In the genomic region with DNA sequence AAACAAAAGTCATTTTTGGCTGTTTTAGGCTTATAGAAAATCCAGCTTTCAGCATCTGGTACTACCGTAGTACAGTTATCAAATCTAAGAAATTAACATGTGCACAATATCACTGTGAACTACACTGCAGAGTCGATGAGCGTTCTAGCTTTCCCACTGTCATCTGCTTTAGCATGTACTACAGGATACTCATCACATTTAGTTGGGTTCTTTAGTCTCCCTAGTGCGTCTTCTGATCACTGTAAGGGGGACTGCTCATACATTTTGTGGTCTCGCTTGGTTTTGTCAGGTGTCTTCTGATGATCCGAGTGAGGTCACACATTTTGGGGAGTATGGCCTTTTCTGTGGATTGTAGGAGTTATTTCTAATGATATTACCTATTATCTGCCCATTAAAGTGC, we compare ENCODE assay signal across 25 mouse cellular contexts. TPM values are rescaled to one million over a fixed set of nuclear protein-coding genes. Genes with fewer than 3 reads are reported as not detected.
DNase-seq lines count a peak whose midpoint lies in the region; ATAC-seq and TF ChIP-seq lines count a peak whose summit lies in the region.
"Had no signal": no experiment of that assay in that cellular context is flagged by ENCODE, and none has a peak within 500 bp of the region (broad histone marks: within the 10 kb centered on the region; RNA-seq: fewer than 3 reads in every experiment).

No protein-coding gene starts in this region.

- no peak for DNase-seq in heart, postnatal 25 days (ENCODE audit: low spot score)
- no peak for DNase-seq in adrenal gland, postnatal 10 days
- DNase-seq in kidney, postnatal 10 days, result no peak
- DNase-seq in layer of hippocampus, adult 11-12 months (ENCODE audit: low spot score), result no peak
- DNase-seq: cerebellum, adult 2 months; forebrain, postnatal 0 days; gastrocnemius, postnatal 36 days; heart, postnatal 10 days; kidney, adult 18-20 months; lung, adult 2 months; lung, postnatal 36 days; right cerebral cortex, adult 18-20 months; right cerebral cortex, postnatal 4 days; thymus, adult 2 months; thymus, postnatal 4 days had no signal

- no peaks in the 10 kb centered on the region for H3K27me3 ChIP-seq in heart, embryonic 13.5 days (replicated peaks)
- no peaks in the 10 kb centered on the region for H3K27me3 ChIP-seq in liver, embryonic 15.5 days
- H3K27me3 ChIP-seq: limb, embryonic 12.5 days; neural tube, embryonic 15.5 days had no signal

- H3K27ac ChIP-seq in heart, embryonic 13.5 days (replicated peaks), result no peak overlapping the region; the same call in 1 of the 2 replicates
- peak overlapping the region; percentile 56; the same call in 1 of the 2 replicates for H3K27ac ChIP-seq in bone marrow, adult 2 months (ENCODE audit: control insufficient read depth, insufficient read depth, low read depth, low read length, poor library complexity)
- H3K27ac ChIP-seq in liver, embryonic 15.5 days (replicated peaks), result peak overlapping the region; percentile 98
- H3K27ac ChIP-seq: forebrain, embryonic 10.5 days; hindbrain, postnatal 0 days; limb, embryonic 12.5 days; neural tube, embryonic 15.5 days had no signal

- H3K9ac ChIP-seq in heart, embryonic 13.5 days, result no peak overlapping the region
- peak overlapping the region; percentile 55 for H3K9ac ChIP-seq in liver, embryonic 15.5 days
- H3K9ac ChIP-seq: forebrain, postnatal 0 days; limb, embryonic 12.5 days; neural tube, embryonic 15.5 days had no signal

- H3K4me1 ChIP-seq in heart, embryonic 13.5 days, result peaks cover 4% of the 10 kb centered on the region; the same call in 1 of the 2 replicates
- no peaks in the 10 kb centered on the region; the same call in 1 of the 2 replicates for H3K4me1 ChIP-seq in bone marrow, adult 2 months (ENCODE audit: control insufficient read depth, insufficient read depth, low read length)
- peaks cover 46% of the 10 kb centered on the region for H3K4me1 ChIP-seq in liver, embryonic 15.5 days (replicated peaks)
- H3K4me1 ChIP-seq: forebrain, embryonic 10.5 days; limb, embryonic 12.5 days; neural tube, embryonic 15.5 days had no signal

- TF ChIP-seq POLR2A in bone marrow, adult 2 months (IDR thresholded peaks at IDR 0.05; ENCODE audit: borderline replicate concordance, control insufficient read depth, low read depth, low read length), result no peak

- no peak overlapping the region for H3K4me3 ChIP-seq in heart, embryonic 13.5 days
- no peak overlapping the region for H3K4me3 ChIP-seq in bone marrow, adult 2 months (replicated peaks; ENCODE audit: control insufficient read depth, low read depth, low read length)
- peak overlapping the region; percentile 34 for H3K4me3 ChIP-seq in liver, embryonic 15.5 days (replicated peaks)
- H3K4me3 ChIP-seq: forebrain, embryonic 10.5 days; limb, embryonic 12.5 days; neural tube, embryonic 15.5 days had no signal

- ATAC-seq in heart, embryonic 13.5 days (ENCODE audit: extremely low read depth, insufficient number of reproducible peaks, low FRiP score, low TSS enrichment), result no peak
- ATAC-seq in erythroid progenitor cell, adult 5-6 weeks (replicated peaks; ENCODE audit: low FRiP score, poor library complexity, severe bottlenecking), result peak; percentile 59
- ATAC-seq in liver, embryonic 15.5 days (ENCODE audit: insufficient read depth), result peak; percentile 74
- ATAC-seq: CD4-positive, CD25-positive, alpha-beta regulatory T cell, adult 4 months; forebrain, postnatal 0 days; hindbrain, postnatal 0 days had no signal

- peak overlapping the region; percentile 28; the same call in 1 of the 2 replicates for H3K4me2 ChIP-seq in heart, embryonic 13.5 days
- H3K4me2 ChIP-seq in liver, embryonic 15.5 days, result peak overlapping the region; percentile 73
- H3K4me2 ChIP-seq: limb, embryonic 12.5 days; midbrain, embryonic 11.5 days; neural tube, embryonic 15.5 days had no signal

- intact Hi-C loops in heart, postnatal 25 days (cut with DNase I), result no loop called here

- no peaks in the 10 kb centered on the region for H3K9me3 ChIP-seq in heart, embryonic 13.5 days
- H3K9me3 ChIP-seq in liver, embryonic 15.5 days (replicated peaks), result no peaks in the 10 kb centered on the region
- H3K9me3 ChIP-seq: forebrain, embryonic 10.5 days; limb, embryonic 12.5 days; neural tube, embryonic 15.5 days had no signal

- TF ChIP-seq CTCF in bone marrow, adult 2 months (IDR thresholded peaks at IDR 0.05; ENCODE audit: control insufficient read depth, insufficient read depth, low read length), result no peak

- WGBS in heart, embryonic 13.5 days, result 82% methylated on average over 6 of the region's 6 CpGs
- WGBS in bone marrow, adult 2 months, result 78% methylated on average over 6 of the region's 6 CpGs
- WGBS in liver, embryonic 15.5 days (ENCODE audit: insufficient replicate concordance), result 25% methylated on average over 6 of the region's 6 CpGs

- H3K36me3 ChIP-seq in heart, embryonic 13.5 days, result no peaks in the 10 kb centered on the region
- peaks cover 8% of the 10 kb centered on the region for H3K36me3 ChIP-seq in liver, embryonic 15.5 days (replicated peaks)
- H3K36me3 ChIP-seq: limb, embryonic 12.5 days; neural tube, embryonic 15.5 days had no signal

RNA-seq across cellular contexts. Expression of a gene that starts 6.2 kb away (rescaled TPM):
- 13.0 and 14.8 TPM in 2 replicates for polyA plus RNA-seq in heart, embryonic 13.5 days (2015; fragmentation: Nextera tagmentation; extraction: Ambion mirVana)
- 1 to 10 TPM; 8.7 to 9.3 TPM for total RNA-seq in heart, postnatal 25 days (2021)
- polyA plus RNA-seq in bone marrow, adult 2 months (2011; ENCODE audit: insufficient read depth, insufficient read length, low replicate concordance, missing spikeins), result 25.5 and 29.1 TPM in 2 replicates
- 264 and 423 TPM in 2 replicates for total RNA-seq in erythroid progenitor cell, adult 5-6 weeks (2015; ENCODE audit: low replicate concordance)
- 229 and 243 TPM in 2 replicates for total RNA-seq in erythroid progenitor cell, adult 5-6 weeks (2017; ENCODE audit: low replicate concordance)
- polyA plus RNA-seq in liver, embryonic 15.5 days (2015; fragmentation: Nextera tagmentation; extraction: Ambion mirVana), result 37.5 and 38.9 TPM in 2 replicates
- 10 to 100 TPM in 1 of 2 experiments, 1 to 10 TPM in 1; 8.5 to 10.9 TPM for total RNA-seq in adrenal gland, postnatal 10 days (2021)

Comparison
In these comparisons a context has a peak if more than half of its experiments do, and no peak if none do; other contexts are left out.
1. RNA of a gene that starts 6.2 kb away (total RNA-seq): 229 to 423 TPM in erythroid progenitor cell, adult 5-6 weeks; 8.5 to 10.9 TPM in adrenal gland, postnatal 10 days and 8.7 to 9.3 TPM in heart, postnatal 25 days; every median in the first group is over 10 times any median in the second.